Mouse (Mus musculus) ES-E14 (cell line): ENCODE data around the gene Alkbh7. TPM values are rescaled to one million over a fixed set of nuclear protein-coding genes. Genes with fewer than 3 reads are reported as not detected.

Source experiments
- DNase-seq: peaks from one replicate; pipeline ENCODE4 v3.0.0-alpha.2; 2013; ENCODE audit warnings: low read depth, low spot score
- H3K27ac ChIP-seq: 2 replicates; pipeline ENCODE4 v1.5.1; 2012; ENCODE audit warnings: low read depth, mild to moderate bottlenecking, low read length, moderate library complexity, mixed read lengths; ENCODE audit not compliant: poor library complexity, insufficient read depth, severe bottlenecking
- H3K36me3 ChIP-seq: 2 replicates; pipeline ENCODE4 v1.6.1; 2012; ENCODE audit warnings: mild to moderate bottlenecking, low read length, moderate library complexity, mixed read lengths; ENCODE audit not compliant: control insufficient read depth, poor library complexity, insufficient read depth, severe bottlenecking
- H3K4me1 ChIP-seq, 2 experiments: fragments of 150-350 bp in 1 of 2; sonication (generic) in 1 of 2; 2 replicates each; pipeline ENCODE4 v1.6.1; 2012; ENCODE audit warnings: low read length in 2 of 2, mild to moderate bottlenecking in 1 of 2, mixed read lengths in 1 of 2; ENCODE audit not compliant: control insufficient read depth in 2 of 2, insufficient read depth in 2 of 2, poor library complexity in 1 of 2
- H3K4me3 ChIP-seq, 2 experiments: fragments of 150-350 bp in 1 of 2; sonication (generic) in 1 of 2; 2 replicates each; pipeline ENCODE4 v1.5.1; 2012; ENCODE audit warnings: low read length in 2 of 2, low read depth in 1 of 2, mild to moderate bottlenecking in 1 of 2, mixed read lengths in 1 of 2; ENCODE audit not compliant: insufficient read depth in 1 of 2, poor library complexity in 1 of 2, severe bottlenecking in 1 of 2
- H3K9ac ChIP-seq: 2 replicates; pipeline ENCODE4 v1.6.1; 2012; ENCODE audit warnings: low read depth, mild to moderate bottlenecking, low read length, mixed read lengths; ENCODE audit not compliant: poor library complexity, insufficient read depth, severe bottlenecking
- H3K9me3 ChIP-seq: fragments of 150-350 bp; sonication (generic); 2 replicates; pipeline ENCODE4 v1.6.1; 2012; ENCODE audit warnings: low read depth, mild to moderate bottlenecking, low read length; ENCODE audit not compliant: control insufficient read depth, insufficient read depth
- CHD2 ChIP-seq: IDR thresholded peaks from 2 replicates; pipeline ENCODE4 v1.6.1; 2014; ENCODE audit warnings: mild to moderate bottlenecking, low read depth, low read length, inconsistent platforms
- HCFC1 ChIP-seq: IDR thresholded peaks from 2 replicates; pipeline ENCODE4 v1.6.1; 2012; ENCODE audit warnings: low read length, inconsistent platforms, borderline replicate concordance; ENCODE audit not compliant: insufficient read depth
- MAFK ChIP-seq: IDR thresholded peaks from 2 replicates; pipeline ENCODE4 v1.6.1; 2014; ENCODE audit warnings: mild to moderate bottlenecking, low read depth, low read length, inconsistent platforms; ENCODE audit not compliant: insufficient read depth
- ZC3H11A ChIP-seq: IDR thresholded peaks from 2 replicates; pipeline ENCODE4 v1.6.1; 2012; ENCODE audit warnings: low read depth, mild to moderate bottlenecking, inconsistent platforms, low read length, borderline replicate concordance
- ZNF384 ChIP-seq: IDR thresholded peaks from 2 replicates; pipeline ENCODE4 v1.6.1; 2012; ENCODE audit warnings: low read depth, low read length, inconsistent platforms
- in situ Hi-C, 2 experiments: fragments of 600-800 bp; cut with MboI; formaldehyde crosslinking; loops; one replicate each; pipeline ENCODE4 v1.15.1; 2025; ENCODE audit warnings: low sequenced_read_pairs in 2 of 2, inconsistent platforms in 1 of 2; ENCODE audit not compliant: unreplicated experiment in 2 of 2
- total RNA-seq: library from RNA; depleted of rRNA; stranded (reverse); fragments of 300-350 nt; gene quantifications from 2 replicates; pipeline ENCODE4 v1.2.3, GENCODE M21; 2012

Gene Alkbh7
- total RNA-seq, 1 experiment = 39.5 TPM

GRCm38 (mm10) chr17:57010911-57011235 lies 13.7 kb downstream of the Alkbh7 start:
- in situ Hi-C loops = no loop called here
- no peak for TF ChIP-seq CHD2
- no peak for TF ChIP-seq ZC3H11A
- TF ChIP-seq ZNF384 = no peak
- TF ChIP-seq MAFK = no peak
- no peak for TF ChIP-seq HCFC1

GRCm38 (mm10) chr17:57011236-57012141 lies 14.3 kb downstream of the Alkbh7 start, which contains the start of the genes Gtf2f1 and Gm17949:
Gene Gtf2f1 (minus strand): TSS chr17:57011288.
Gene Gm17949 (plus strand): TSS chr17:57011469.
- Histone ChIP-seq H3K9ac (peak within 1 kb of the TSS; percentile 92), H3K4me1 (peaks cover 0 to 13% of the 10 kb centered on the region in 2 experiments; a peak in 2 of 4 replicates), H3K9me3 (no peaks in the 10 kb centered on the region), H3K36me3 (peaks cover 16% of the 10 kb centered on the region), H3K4me3 (peak within 1 kb of the TSS; percentile 80 to 90), H3K27ac (peak within 1 kb of the TSS; percentile 57)
- DNase-seq = peak; percentile 96
- in situ Hi-C loops = no loop called here
- TF ChIP-seq HCFC1 (peak; percentile 80), CHD2 (peak; percentile 48), MAFK (no peak), ZNF384 (no peak), ZC3H11A (no peak)

More at GRCm38 (mm10) chr17:57010911-57011235, 13.7 kb downstream of the Alkbh7 start:
- H3K4me1 ChIP-seq = peaks cover 0 to 13% of the 10 kb centered on the region in 2 experiments; a peak in 2 of 4 replicates
- peak overlapping the region; percentile 92 for H3K9ac ChIP-seq
- no peak for DNase-seq
- H3K36me3 ChIP-seq = peaks cover 19% of the 10 kb centered on the region
- peak overlapping the region; percentile 80 to 90 for H3K4me3 ChIP-seq
- peak overlapping the region; percentile 57 for H3K27ac ChIP-seq
- no peaks in the 10 kb centered on the region for H3K9me3 ChIP-seq

- Histone ChIP-seq H3K36me3 (peaks cover 12% of the 10 kb centered on the region; the same call in 1 of the 2 replicates), H3K4me1 (peaks cover 0 to 10% of the 10 kb centered on the region in 2 experiments; a peak in 2 of 4 replicates), H3K4me3 (peak overlapping the region; percentile 73 to 80), H3K9ac (peak overlapping the region; percentile 83), H3K27ac (peak overlapping the region; percentile 57; the same call in 1 of the 2 replicates), H3K9me3 (no peaks in the 10 kb centered on the region)
- in situ Hi-C loops = no loop called here
- TF ChIP-seq MAFK (no peak), ZC3H11A (no peak), ZNF384 (no peak), HCFC1 (no peak), CHD2 (no peak)
- DNase-seq = no peak
Measured at GRCm38 (mm10) chr17:57012245-57012795, 15.2 kb downstream of the Alkbh7 start.

GRCm38 (mm10) chr17:57019693-57020092 lies 22.6 kb downstream of the Alkbh7 start:
- Histone ChIP-seq H3K27ac (no peak overlapping the region), H3K4me1 (0 out of 4 replicates have a peak, but pooled peaks cover 0 to 2% of the 10 kb centered on the region in 2 experiments), H3K36me3 (peaks cover 42% of the 10 kb centered on the region), H3K9ac (no peak overlapping the region), H3K9me3 (no peaks in the 10 kb centered on the region), H3K4me3 (no peak overlapping the region)
- in situ Hi-C loops = no loop called here
- no peak for TF ChIP-seq HCFC1
- TF ChIP-seq ZNF384 = no peak
- no peak for TF ChIP-seq CHD2
- no peak for TF ChIP-seq ZC3H11A
- no peak for TF ChIP-seq MAFK
- DNase-seq = no peak
